Mouse (Mus musculus) retina, adult 2 months (tissue): ENCODE results near the gene Rchy1.
"Not testable (repeated sequence)": the region's sequence is repeated elsewhere in the genome, so short reads cannot be mapped to it uniquely, and the experiment has no call there.

Source experiments
- DNase-seq: peaks from one replicate; pipeline ENCODE4 v3.0.0-alpha.2; 2012; ENCODE audit warnings: low read depth, low spot score

Gene Rchy1

GRCm38 (mm10) chr5:91960606-91961254 lies 2.1 kb downstream of the Rchy1 start:
- no peak for DNase-seq

- DNase-seq = no peak
Observed at GRCm38 (mm10) chr5:91959986-91960385, 2.9 kb downstream of the Rchy1 start.

DNA sequence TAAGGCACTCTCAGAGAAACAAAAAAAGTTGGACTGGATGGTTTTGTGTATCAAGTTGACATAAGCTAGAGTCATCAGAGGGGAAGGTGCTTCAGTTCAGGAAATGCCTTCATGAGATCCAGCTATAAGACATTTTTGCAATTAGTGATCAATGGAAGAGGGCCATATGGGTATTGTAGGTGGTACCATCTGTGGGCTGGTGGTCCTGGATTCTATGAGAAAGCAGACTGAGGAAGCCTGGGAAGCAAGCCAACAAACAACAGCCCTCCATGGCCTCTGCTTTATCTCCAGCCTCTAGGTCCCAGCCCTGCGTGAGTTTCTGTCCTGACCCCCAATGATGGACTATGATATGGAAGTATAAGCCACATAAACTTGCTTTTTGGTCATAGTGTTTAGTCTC lies 3.8 kb downstream of the Rchy1 start:
- no peak for DNase-seq

DNA sequence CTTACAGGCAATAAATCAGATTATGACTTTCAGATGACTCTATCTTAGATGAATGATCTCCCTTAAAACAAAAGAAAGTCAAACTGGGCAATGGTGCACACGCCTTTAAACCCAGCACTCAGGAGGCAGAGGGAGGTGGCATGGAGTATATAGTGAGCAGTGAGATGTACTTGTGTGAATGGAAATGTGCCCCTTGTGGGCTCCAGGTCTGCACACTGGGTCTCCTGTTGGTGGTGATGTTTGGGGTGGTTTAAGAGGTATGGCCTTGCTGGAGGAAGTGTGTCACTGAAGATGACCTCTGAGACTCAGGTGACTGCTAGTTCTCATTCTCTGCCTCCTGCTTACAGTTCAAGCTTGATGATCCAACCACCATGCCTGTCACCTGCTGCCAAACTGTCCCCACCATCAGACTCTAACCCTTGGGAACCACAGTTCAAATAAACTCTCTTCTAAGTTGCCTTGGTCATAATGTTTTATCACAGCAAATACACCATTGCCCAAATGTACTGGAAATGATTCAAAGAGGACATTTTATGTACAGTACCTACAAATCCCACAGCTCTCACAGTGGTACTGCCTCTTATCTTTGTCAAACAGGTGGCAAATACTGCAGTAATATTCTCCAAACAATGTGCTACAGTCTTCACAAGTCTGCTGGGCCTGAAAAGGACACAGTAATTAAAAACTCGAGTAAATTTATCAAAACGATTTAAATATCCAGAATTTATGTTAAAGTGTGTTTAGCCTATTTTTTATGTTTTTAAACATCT lies 5.7 kb downstream of the Rchy1 start:
- no peak for DNase-seq

GRCm38 (mm10) chr5:91951404-91951803 lies 11.5 kb downstream of the Rchy1 start:
- DNase-seq = no peak

DNA sequence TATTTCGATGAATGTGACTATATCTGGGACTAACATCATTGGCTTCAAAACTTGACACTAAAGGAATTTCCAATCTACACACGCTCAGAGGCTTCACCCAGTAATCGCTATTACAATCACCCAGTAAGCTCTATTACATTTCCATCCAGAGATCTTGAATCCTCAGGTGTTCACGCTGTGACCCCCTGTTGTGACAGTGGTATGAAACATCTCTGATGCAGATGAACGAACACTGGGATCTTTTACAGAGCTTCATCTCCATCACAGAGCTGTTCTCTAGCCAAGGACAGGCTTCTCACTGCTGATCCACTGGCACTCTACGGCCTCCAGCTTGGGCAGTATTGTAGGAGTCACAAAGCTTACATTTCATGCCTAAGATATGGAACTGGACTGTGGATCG lies 13.4 kb downstream of the Rchy1 start:
- DNase-seq = no peak

GRCm38 (mm10) chr5:91947008-91947407 lies 15.9 kb downstream of the Rchy1 start:
- no peak for DNase-seq

- DNase-seq = not testable (repeated sequence)
Observed at GRCm38 (mm10) chr5:91945609-91946008, 17.3 kb downstream of the Rchy1 start.

- no peak for DNase-seq
Observed at GRCm38 (mm10) chr5:91913231-91913630, 49.6 kb downstream of the Rchy1 start.

- no peak for DNase-seq
Observed at GRCm38 (mm10) chr5:91911384-91912106, 51.3 kb downstream of the Rchy1 start.

DNA sequence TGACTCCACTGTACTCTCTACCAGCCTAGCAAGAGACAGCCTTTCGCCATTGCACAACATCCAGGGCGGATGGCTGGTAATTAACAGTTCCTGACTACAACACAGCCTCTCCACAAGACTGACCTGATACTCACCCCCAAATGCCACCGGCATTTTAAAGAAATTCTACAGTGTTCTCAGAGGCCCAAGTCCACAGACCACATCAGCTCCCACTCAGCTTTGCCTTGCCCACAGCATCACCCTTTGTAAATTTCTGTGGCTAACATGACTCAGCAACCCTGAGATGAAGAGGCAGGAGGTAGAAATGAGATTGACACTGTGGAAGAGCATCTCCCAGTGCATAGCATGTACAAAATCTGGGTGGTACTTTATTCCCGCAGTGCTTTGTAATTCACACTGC lies 52.3 kb downstream of the Rchy1 start:
- no peak for DNase-seq

DNA sequence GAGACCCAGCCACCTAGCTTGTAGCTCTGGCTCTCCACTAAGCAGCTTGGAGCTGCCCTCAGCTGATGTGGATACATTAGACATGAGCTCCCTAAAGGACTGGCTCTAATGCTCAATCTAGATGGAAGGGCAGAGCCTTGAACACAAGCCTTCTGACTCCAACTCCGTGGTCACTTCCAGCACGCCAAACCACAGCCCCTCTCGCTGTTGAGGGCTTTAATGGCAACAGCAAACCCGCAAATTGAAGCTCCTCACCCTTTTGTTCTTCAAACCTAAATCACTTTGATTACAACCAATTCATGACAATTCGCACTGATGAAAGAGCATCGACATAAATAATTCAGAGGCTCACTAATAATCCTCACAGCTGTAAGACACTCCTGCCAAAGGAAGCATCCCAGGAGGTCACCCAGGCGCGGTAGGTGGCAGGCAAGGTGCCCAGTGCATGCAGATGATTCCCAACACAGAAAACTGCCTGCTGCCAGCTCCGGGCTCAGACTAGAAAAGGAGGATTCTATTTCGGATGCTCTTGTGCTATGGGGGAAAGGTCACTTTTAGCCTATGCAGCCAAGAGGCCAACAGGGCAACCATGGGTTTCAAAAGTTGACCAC lies 53.8 kb downstream of the Rchy1 start:
- DNase-seq = no peak
